Mouse (Mus musculus) B cell, adult 2 months (primary cell): ENCODE data around the gene Aaas.
A peak's percentile ranks its signal among the peaks of the same experiment; 100 is the strongest.

Experiments used
- DNase-seq, 2 experiments: peaks; one replicate each; pipeline ENCODE4 v3.0.0; 2022

Aaas gene

GRCm38 (mm10) chr15:102355871-102356441, 5.4 kb upstream of the Aaas start:
- no peak for DNase-seq

DNA sequence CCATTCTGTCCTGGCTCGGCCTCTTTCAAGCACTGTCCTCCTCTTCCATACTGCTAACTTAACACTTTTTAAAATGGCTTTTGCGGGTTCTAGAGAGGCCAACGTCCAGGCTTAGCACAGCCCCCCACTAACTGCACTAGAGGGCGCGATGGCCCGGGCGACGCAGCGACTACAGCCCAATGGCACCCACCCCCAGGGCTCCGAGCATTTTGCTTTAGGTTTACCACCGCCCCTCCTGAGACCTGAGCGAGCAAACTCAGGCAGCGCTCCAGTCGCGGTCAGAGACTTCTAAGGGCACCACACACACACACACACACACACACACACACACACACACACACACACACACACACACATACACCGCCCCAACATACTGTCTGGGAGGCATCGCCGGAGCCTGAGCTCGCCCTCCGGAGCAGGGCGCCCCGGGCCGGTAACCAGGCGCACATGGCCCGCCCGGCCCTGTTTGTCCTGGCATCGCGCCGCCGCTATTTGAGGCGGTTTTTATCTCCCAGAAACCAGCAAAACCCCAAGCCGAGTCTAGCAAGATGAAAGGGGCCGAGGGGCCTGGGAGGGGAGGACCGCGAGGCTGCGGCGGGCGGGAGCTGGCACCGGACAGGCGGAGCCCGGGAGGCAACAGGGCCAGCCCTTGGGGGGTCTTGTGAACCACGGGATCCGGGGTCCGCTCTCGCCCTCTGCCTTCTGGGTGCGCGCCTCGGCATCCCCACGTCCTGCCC, 4.7 kb upstream of the Aaas start:
- DNase-seq: peak; percentile 32 to 37

GRCm38 (mm10) chr15:102353986-102354385, 3.4 kb upstream of the Aaas start:
- DNase-seq: no peak

GRCm38 (mm10) chr15:102352177-102352576, 1.6 kb upstream of the Aaas start:
- no peak for DNase-seq

GRCm38 (mm10) chr15:102350942-102351291, 346 bp upstream of the Aaas start:
- DNase-seq: no peak

DNA sequence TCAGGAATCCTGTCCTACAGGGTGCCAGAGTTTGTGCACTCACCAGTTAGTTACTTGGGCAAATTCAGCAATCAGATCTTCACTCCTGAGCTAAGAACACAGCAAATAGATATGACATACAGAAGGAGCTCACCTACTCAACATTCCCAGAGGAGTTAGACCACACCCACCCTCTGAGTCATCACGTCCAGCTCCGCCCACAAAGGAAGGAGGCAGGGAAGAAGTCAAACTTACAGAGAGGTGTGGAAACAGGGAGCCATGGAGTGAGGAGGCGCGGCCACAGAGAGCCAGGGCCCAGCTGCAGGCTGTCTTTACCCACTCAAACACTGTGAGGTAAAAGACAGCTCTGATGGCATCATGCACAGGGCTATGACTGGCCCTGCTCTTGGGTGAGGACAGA, 4.1 kb downstream of the Aaas start:
- no peak for DNase-seq

DNA sequence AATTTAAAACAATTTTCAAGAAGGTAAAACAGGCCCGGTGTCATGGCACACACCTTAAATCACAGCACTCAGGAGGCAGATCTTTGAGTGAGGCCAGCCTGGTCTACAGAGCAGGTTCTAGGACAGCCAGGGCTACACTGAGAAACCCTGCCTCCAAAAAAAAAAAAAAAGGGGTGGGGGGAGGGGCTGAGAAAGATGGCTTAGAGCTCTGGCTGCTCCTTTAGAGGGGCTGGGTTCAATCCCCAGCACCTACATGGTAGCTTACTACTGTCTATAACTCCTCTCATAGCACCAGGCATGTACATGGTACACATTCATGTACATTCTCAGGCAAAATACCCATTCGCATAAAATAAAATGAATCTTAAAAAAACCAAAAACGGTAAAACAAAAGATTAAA, 6.1 kb downstream of the Aaas start:
- no peak for DNase-seq

DNA sequence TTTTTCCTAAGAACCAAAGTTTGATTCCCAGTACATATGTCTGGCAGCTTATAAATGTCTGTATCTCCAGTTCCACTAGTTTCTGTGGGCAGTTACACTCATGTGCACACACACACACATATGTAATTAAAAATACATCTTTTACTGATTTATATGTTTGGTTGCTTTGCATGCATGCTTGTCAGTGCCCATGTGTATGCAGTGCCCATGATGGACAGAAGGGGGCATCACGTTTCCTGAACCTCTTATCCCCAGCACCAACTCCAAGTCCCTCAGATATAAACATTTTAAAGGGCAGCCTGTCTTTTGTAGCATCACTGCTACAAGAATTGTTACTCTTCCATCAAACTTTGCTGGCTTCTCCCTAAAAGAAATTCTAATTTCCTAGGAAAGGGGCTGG, 9.0 kb downstream of the Aaas start:
- peak; percentile 71 to 75 for DNase-seq

- no peak for DNase-seq
These were observed 11.0 kb downstream of the Aaas start for GRCm38 (mm10) chr15:102339612-102340011.

- no peak for DNase-seq
These were observed 13.6 kb downstream of the Aaas start for GRCm38 (mm10) chr15:102336946-102337345.

DNA sequence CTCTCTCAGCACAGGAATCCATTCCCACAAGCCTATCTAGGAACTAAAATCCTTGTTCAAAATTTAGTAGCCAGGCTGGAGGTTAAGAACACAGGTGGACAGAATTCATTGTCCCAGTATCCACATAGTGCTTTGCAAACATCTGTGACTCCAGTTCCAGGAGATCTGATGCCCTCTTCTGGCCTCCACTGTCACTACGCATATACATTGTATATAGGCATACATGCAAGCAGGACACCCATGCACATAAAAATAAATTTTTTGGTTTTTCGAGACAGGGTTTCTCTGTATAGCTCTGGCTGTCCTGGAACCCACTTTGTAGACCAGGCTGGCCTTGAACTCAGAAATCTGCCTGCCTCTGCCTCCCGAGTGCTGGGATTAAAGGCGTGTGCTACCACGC, 14.6 kb downstream of the Aaas start:
- DNase-seq: peak; percentile 39 to 47

DNA sequence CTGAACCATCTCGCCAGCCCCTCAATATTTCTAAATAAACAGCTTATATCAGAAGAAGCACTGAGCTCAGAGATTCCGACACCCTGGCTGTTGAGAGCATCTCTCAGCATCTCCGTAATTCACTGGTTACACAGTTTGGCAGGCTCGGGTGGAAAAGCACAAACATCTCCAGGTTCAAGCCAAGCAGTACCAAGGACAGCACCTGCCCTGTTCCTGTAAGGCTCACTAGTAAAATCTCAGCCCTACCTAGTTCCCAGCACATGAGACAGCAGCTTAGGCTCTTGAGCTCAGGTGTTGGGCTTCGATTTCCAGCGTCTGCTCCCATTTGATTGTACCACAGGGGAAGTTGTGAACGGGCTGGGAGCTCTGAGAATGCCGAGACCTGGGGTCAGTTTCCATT, 15.3 kb downstream of the Aaas start:
- DNase-seq: no peak

- DNase-seq: peak; percentile 90 to 91
These were observed 19.0 kb downstream of the Aaas start, which contains the start of gene Myg1 for GRCm38 (mm10) chr15:102331610-102332015. Myg1 (plus strand) TSS chr15:102331709.

- no peak for DNase-seq
These were observed 23.7 kb downstream of the Aaas start for GRCm38 (mm10) chr15:102326892-102327291.

DNA sequence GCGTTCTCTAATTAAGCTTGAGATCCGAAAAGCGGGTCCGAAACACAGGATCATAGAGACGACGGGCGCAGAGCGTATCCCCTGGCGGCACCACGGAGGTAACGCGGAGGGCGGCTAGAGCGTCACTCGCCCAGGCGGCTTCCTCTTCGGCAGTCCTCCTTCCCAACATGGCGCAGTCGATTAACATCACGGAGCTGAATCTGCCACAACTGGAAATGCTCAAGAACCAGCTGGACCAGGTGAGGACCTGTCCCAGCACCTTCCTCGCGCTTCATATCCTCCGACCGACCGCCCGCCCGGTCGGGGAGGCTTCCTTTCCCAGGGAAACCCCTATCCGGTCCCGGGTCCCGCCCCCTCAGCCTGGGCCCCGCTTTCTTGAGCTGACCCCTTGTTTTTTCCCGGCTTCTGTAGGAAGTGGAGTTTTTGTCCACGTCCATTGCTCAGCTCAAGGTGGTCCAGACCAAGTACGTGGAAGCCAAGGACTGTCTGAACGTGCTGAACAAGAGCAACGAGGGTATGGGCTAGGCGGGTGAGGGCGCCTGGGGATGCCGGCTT, 24.5 kb downstream of the Aaas start, which contains the start of gene Pfdn5:
Gene Pfdn5 (plus strand): TSS at position 95 of the 555 bp plus-strand sequence.
- peak; percentile 87 for DNase-seq

DNA sequence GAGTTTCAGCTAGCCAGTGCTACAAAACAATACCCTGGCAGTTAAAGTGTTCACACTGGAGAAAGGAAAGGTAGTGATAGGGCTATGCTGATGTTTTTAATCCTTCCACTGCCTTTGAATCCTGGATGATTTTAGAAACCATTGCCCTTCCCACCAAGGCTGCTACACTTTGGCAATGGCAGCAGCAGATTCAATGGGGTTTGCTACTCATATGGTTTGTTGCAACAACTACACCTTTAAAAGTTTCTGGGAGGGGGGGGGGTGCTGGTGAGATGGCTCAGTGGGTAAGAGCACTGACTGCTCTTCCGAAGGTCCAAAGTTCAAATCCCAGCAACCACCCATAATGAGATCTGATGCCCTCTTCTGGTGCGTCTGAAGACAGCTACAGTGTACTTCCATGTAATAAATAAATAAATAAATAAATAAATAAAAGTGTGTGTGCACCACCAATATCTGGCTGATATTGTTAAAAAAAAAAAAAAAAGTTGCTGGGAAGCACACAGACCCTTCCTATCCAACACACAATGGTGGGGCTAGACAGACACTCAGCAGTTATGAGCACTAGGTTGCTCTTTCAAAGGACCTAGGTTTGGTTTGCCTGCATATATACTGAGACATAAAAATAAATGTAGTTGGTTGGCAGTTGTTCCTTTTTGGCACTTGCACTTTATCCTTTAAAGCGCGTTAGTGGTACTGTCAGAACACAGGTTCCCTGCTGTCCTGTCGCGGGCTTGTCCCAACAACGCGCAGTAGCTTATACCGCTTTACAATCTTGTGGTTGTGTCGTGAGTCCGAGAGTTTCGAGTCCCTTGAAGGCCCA, 25.7 kb downstream of the Aaas start:
- peak; percentile 26 to 28 for DNase-seq

GRCm38 (mm10) chr15:102316263-102316662, 34.3 kb downstream of the Aaas start:
- peak; percentile 75 to 76 for DNase-seq

DNA sequence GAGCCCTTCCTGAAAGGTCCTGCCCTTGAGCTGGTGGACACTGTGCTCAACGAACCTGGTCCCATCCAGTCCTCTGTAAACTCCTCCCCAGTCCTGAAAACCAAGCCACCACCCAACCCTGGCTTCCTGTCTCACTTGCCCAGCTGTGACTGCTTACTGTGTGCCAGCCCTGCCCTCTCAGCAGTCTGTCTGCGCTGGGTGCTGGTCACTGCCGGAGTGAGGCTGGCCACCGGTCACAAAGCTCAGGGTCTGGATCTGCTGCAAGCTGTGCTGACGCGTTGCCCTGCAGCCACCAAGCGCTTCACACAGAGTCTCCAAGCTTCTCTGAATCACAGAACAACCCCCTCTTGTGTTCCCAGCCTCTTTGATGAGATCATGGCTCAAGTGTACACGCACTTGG, 35.3 kb downstream of the Aaas start:
- DNase-seq: no peak

GRCm38 (mm10) chr15:102311489-102311888, 39.1 kb downstream of the Aaas start:
- DNase-seq: no peak

DNA sequence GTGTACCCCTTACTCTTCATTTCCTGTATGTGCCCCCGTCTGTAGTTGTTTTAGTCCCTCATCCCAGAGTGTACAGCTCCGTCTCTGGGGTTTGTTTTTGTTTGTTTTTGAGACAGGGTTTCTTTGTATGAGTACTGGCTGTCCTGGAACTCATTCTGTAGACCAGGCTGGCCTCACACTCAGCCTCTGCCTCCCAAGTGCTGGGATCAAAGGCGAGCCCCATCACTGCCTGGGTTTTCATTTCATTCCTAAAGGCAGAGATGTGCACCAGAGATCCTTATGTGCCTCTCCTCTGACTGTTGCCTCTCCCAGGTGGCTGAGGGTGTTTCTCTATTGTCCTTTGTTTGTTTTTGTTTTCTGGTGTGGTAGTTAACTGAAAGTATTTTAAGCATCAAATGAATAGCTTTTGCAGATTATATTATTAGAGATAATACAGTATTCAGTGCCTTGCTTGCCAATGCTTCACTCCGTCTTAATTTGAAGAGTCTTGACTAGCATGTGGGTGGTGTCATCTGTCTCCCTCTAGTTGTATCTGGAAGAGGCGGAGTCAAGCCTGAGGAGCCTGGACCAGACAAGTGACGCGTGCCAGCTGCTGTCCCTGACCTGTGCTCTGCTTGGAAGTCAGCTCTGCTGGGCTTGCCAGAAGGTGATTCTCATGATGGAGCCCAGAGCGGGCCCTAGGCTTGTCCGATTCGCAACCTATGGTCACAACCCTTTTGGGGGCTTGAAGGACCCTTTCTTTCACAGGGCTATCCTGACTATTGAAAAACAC, 40.3 kb downstream of the Aaas start:
- DNase-seq: no peak

DNA sequence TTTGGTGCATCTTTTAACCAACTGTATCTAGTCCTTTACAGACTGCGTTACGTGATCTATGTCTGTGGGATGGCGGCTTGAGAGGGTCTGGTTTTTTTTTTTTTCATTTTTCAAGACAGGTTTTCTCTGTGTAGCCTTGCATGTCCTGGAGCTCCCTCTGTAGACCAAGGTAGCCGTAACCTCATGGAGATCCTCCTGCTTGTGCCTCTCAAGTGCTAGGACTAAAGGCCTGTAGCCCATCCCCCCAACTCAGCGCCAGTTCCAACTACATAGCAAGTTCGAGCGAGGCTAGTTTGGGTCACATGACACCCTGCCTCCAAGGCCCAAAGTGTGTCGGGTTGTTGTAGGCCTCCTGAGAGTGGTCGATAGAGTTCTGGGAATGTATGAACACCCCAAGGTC, 41.9 kb downstream of the Aaas start:
- DNase-seq: no peak

GRCm38 (mm10) chr15:102302542-102302941, 48.0 kb downstream of the Aaas start:
- no peak for DNase-seq
